Mouse (Mus musculus): ENCODE measurements at regions not wholly inside any gene's neighbourhood (a gene's known extent, or its start where the extent isn't known, plus 50 kb on each side); places are given as distances from the start of the nearest gene placed in this dataset.

DNA sequence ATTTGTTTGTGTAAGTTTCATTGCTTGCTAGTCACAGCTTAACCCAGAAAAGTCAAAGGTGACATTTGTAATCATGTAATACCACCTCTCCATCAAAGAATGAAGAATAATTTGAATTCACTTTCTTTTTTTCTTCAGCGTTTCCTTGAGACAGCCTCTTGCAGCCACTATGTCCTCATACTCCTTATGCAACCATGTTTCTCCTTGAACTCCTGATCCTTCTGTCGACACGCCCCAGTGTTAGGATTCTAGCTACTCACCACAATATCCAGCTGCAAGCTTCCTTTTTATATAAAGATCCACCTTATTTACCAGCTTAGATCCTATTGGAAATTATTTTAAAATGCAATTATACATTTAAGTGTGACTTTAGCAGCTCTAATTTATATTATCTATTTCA lies 274.3 kb downstream of the Arl4a start:
- TF ChIP-seq CTCF (IDR thresholded peaks at IDR 0.05; ENCODE audit: low read depth) (no peak), EP300 (IDR thresholded peaks at IDR 0.05; ENCODE audit: low read depth) (no peak)

All from heart, postnatal 0 days (tissue).